Mouse (Mus musculus): ENCODE results near the gene Dvl1.

The Dvl1 gene

DNA sequence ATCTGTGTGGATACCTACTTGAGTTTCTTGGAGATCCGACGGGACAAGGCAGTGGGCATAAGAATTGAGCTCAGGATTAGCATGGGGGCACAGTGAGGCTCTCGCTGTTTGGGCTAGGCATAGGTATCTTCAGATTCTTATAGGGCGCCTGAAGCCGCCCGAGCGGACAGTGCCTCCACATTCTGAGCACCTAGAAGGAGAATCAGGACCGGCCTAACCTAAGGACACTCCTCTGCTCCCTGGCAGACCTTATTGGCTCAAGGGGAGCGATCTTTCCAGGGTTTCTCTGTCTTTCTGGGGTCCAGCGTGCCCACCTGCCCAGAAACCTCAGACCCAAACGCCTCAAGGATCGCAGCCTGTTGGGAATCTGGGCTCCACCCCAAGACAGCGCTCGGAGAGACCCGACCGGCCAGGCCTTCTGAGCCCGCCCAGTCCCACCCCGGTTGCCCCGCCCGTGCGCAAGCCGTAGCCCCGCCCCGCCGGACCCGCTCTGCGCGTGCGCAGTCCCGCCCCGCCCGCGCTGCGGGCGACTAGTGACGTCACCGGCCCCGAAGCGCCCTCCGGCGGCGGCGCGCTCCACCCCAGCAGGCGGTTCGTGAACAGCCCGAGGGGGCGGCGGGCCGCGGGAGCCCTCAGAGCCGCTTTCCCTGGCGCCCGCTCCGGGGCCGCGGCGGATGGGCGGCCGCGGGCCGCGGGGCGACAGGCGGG lies at the start of gene Dvl1:
Gene Dvl1, plus strand, starts transcription at position 532 of the 708 bp plus-strand sequence.
- CTCF ChIA-PET, result interaction anchor here (1.9 kb wide), 1 partner anchor 14 kb away, joined by 5 read pairs; no protein-coding TSS in a partner anchor

GRCm38 (mm10) chr4:155802075-155802474 lies 45.1 kb upstream of the Dvl1 start:
- CTCF ChIA-PET, result interaction anchor here (0.7 kb wide), 1 partner anchor 25 kb away, joined by 10 read pairs; no protein-coding TSS in a partner anchor

DNA sequence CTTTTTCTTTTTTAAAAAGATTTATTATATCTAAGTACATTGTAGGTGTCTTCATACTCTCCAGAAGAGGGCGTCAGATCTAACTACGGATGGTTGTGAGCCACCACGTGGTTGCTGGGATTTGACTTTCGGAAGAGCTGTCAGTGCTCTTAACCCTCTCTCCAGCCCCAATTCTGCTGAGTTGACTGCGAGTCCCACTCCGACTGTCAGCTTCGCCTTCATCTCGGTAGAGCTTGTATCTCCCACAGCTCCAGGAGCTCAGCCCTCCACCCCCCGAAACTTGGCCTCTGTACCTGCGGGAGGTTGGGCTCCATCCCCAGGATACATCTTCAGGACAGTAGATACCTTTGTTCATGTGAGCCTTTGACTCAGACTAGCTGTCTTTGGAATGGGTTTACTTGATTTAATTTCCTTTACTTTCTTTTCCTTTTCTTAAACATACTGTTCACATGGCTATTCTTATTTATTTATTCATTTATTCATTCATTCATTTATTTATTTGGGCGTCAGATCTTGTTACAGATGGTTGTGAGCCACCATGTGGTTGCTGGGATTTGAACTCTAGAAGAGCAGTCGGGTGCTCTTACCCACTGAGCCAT lies 44.4 kb upstream of the Dvl1 start, which contains the start of gene Mrpl20:
Gene Mrpl20, plus strand, starts transcription at position 138 of the 599 bp plus-strand sequence.
- CTCF ChIA-PET, result interaction anchor here (0.7 kb wide), 1 partner anchor 26 kb away, joined by 10 read pairs; no protein-coding TSS in a partner anchor

DNA sequence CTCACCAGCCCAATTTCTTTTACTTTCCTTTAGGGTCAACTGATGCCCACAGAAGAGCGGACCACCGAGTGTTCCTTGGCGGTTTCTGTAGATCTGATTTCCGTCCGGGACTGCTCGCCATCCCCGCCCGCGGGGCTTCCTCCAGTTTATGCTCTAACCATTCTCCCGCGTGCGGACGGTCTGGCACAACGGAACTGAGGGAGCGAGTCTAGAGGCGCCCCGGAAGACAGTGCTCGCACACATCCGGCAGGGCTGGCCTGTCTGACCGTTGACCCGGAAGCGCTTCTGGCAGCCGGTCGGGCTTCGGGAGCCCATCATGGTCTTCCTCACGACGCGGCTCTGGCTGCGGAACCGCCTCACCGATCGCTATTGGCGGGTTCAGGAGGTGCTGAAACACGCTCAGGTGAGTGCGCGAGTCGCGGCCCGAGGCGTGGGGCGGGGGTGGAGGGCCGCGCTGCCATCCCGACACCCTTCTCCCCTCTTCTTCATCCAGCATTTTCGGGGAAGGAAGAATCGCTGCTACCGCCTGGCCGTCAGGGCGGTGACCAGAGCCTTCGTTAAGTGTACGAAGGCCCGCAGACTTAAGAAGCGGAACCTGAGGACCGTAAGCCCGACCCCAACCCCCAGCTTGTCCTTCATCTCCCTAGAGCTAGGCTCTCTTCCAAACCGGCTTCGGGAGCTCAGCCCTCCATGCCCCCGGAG lies 43.7 kb upstream of the Dvl1 start:
- CTCF ChIA-PET, result no interaction called here

- CTCF ChIA-PET, result no interaction called here
Observed at GRCm38 (mm10) chr4:155807841-155808240, 39.4 kb upstream of the Dvl1 start.

GRCm38 (mm10) chr4:155811929-155812664 lies 35.1 kb upstream of the Dvl1 start, which contains the start of gene Ccnl2:
TSS of gene Ccnl2 (plus strand) at chr4:155812489.
- CTCF ChIA-PET, result interaction anchor here (1.5 kb wide), 1 partner anchor 13 kb away, joined by 3 read pairs; no protein-coding TSS in a partner anchor

DNA sequence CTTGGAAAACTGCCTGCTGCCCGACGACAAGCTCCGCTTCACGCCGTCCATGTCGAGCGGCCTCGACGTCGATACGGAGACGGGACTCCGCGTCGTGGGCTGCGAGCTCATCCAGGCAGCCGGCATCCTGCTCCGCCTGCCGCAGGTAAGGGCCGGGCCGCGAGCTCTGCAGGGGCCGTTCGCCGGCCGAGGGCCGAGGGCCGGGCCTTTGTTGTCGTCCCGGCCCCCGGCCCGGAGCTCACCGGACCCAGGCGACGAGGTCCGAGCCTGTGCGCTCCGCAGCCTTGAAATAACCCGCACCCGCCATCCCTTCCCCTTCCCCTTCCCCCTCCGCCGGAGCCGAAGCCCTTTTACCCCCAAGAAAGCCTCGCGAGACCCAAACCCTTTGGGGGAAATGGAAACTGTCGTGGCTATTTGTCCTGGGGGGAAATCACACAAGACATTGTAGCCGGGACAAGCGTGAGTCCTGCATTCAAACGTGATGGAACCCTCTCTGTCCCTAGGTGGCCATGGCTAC lies 34.5 kb upstream of the Dvl1 start:
- CTCF ChIA-PET, result interaction anchor here (1.5 kb wide), 1 partner anchor 12 kb away, joined by 3 read pairs; no protein-coding TSS in a partner anchor

DNA sequence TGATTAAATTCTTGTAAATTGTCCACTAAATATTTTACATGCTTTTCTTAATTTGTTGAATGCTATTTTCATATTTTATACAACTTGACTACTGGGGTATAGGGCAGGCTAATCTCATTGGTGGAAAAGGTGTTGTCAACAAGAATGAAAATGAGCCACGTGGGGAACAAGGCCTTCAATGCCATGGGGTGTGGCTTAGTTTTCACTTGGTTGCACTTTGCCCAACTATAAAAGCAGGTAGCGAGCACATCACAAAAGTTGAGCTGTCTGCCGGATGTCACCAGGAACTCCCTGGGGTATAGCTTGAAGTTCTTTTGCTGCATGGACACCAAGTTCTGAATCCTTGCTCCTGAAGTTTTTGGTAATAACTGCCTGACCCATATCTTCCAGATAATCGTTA lies 29.7 kb upstream of the Dvl1 start:
- CTCF ChIA-PET, result no interaction called here

GRCm38 (mm10) chr4:155821025-155821424 lies 26.2 kb upstream of the Dvl1 start:
- CTCF ChIA-PET, result interaction anchor here (0.6 kb wide), 1 partner anchor 595 kb away, joined by 4 read pairs; no protein-coding TSS in a partner anchor

DNA sequence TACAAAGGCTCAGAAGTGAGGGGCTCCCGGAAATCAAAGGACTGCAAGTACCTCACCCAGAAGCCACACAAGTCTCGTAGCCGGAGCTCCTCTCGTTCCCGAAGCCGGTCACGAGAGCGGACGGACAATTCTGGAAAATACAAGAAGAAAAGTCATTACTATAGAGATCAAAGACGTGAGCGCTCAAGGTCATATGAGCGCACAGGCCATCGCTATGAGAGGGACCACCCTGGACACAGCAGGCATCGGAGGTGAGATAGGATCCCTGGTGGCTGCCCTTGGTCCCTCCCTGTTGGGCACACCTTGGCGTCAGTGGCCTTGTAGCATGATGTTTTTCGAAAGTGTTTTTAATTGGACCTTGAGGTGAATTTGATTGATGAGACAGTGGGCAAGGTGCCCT lies 23.8 kb upstream of the Dvl1 start:
- CTCF ChIA-PET, result no interaction called here

GRCm38 (mm10) chr4:155829866-155830265 lies 17.3 kb upstream of the Dvl1 start:
- CTCF ChIA-PET, result no interaction called here

- CTCF ChIA-PET, result no interaction called here
Observed at GRCm38 (mm10) chr4:155830596-155830995, 16.6 kb upstream of the Dvl1 start.

DNA sequence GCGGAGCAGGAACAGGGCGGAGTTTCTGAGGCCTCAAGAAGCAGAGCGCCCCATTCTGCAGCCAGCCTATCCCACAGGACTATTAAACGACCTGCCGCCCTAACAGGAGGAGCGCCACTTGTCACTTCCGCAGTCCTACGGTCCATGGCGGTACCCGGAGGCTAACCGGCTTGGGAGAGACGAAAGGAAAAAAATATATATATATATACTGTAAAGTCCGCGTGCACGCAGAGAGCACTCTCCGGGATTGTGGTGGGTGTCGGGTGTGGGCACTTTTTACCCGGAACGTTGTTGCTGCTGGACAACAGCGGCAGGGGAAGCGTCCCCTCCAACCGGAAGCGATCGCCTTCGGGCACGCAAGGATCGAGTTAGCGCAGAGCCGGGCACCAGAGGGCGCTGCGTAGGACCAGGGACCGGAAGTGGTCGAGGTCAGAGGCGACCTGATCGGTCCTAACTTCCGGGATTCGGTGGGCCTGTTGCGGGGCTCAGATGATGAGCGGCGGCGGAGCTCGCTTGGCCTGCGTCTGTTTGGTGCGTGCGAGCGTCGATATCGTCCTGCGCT lies 15.9 kb upstream of the Dvl1 start, which contains the start of gene Aurkaip1:
Gene Aurkaip1, plus strand, starts transcription at position 68 of the 562 bp plus-strand sequence.
- CTCF ChIA-PET, result interaction anchor here (1.0 kb wide), 1 partner anchor 9 kb away, joined by 3 read pairs; no protein-coding TSS in a partner anchor

GRCm38 (mm10) chr4:155831831-155832230 lies 15.4 kb upstream of the Dvl1 start:
- CTCF ChIA-PET, result interaction anchor here (1.0 kb wide), 1 partner anchor 9 kb away, joined by 3 read pairs; no protein-coding TSS in a partner anchor

GRCm38 (mm10) chr4:155832321-155832720 lies 14.9 kb upstream of the Dvl1 start:
- CTCF ChIA-PET, result interaction anchor here (1.0 to 2.0 kb wide), 3 partner anchors 8 to 14 kb away, joined by 3 to 5 read pairs (median 4); partner anchors contain the start of gene Dvl1

DNA sequence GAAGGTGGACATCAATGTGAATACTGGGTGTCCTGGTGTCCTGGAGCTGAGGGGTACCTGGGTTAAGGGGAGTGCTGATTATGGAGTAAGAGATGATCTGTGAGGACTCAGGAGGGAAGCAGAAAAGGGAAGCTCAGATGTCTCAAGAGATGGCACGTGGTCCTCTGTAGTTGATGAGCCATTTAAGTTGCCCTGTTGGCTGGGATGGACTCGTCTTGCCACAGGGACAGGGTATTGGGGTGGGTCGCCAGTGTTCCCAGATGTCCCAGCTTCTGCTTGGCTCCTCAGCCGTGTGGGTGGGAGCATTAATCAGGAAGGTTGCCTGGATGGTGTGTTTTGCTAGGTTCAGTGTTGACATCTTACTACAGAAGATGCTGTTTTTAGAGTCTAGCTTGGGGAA lies 14.0 kb upstream of the Dvl1 start:
- CTCF ChIA-PET, result interaction anchor here (0.8 to 2.0 kb wide), 3 partner anchors 11 to 35 kb away, joined by 3 to 5 read pairs (median 4); partner anchors contain the start of gene Dvl1

DNA sequence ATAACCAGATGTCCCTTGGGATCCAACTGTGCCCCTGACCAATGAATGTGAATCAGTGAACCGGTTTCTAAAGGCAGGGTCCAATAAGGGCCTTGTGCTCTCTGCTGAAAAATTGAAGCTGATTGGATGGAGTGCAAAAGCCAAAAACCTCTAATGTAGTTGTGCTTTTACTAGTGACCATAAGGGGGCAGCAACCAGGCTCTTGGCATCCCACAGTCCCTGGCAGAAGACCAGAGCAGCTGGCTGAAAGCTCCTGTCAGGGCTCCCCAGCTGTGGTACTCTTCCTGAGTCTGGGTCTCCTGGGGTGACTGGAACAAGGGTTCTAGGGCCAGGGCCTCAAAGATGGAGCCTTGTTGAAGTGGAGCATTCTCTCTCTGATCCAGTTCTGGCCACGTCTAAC lies 13.4 kb upstream of the Dvl1 start:
- CTCF ChIA-PET, result interaction anchor here (0.7 to 2.0 kb wide), 3 partner anchors 13 to 956 kb away, joined by 3 to 5 read pairs (median 3); partner anchors contain the start of gene Dvl1

- CTCF ChIA-PET, result no interaction called here
Observed at GRCm38 (mm10) chr4:155837404-155838010, 9.7 kb upstream of the Dvl1 start.

- CTCF ChIA-PET, result no interaction called here
Observed at GRCm38 (mm10) chr4:155838187-155839153, 8.7 kb upstream of the Dvl1 start.

Measured in spleen, embryonic (tissue).